Mouse (Mus musculus) liver, adult (tissue): ENCODE data around the gene Hoxc5.

Experiments used
- GATA4 ChIP-seq: IDR thresholded peaks from 2 replicates; pipeline ENCODE4 v1.6.1; 2014; ENCODE audit warnings: mild to moderate bottlenecking, low read length; ENCODE audit not compliant: insufficient replicate concordance

Gene Hoxc5

DNA sequence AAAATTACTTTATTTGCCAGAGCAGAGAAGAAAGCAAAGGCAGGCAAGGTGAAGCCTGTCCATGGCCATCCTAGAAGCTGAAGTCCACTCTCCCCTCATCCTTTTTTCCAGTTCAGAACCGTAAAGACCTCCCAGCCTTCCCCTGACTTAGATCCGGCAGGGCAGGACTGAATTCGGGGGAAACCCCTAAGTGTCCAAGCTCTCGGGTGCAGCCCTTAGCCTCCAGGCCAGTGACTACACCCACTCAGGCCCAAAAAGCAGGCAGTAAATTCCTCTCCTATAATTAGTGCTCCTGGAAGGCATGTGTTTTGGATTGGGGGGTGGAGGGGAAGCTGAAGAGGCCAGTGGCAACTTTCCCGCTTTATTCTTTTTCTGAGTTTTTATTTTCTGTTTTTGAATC, 38.6 kb downstream of the Hoxc5 start:
- TF ChIP-seq GATA4: no peak

DNA sequence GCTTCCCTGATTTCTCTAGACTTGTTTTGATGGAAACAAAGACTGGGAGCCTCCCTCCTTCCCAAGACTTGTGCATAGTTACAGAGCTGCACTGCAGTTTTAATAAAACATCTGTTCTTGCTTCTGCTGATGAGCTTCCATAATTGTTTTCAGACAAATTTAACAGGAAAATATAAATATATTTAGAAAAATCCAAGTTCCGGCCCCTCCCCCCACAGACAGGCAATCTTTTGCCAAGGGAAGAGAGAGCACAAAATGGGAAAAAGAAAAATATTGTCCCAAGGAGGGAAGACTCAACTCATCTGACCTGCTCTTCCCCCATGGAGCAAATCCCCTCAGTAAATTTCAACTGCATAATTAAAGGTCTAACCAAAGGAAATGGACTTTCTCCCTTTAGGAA, 39.1 kb downstream of the Hoxc5 start:
- TF ChIP-seq GATA4: no peak

DNA sequence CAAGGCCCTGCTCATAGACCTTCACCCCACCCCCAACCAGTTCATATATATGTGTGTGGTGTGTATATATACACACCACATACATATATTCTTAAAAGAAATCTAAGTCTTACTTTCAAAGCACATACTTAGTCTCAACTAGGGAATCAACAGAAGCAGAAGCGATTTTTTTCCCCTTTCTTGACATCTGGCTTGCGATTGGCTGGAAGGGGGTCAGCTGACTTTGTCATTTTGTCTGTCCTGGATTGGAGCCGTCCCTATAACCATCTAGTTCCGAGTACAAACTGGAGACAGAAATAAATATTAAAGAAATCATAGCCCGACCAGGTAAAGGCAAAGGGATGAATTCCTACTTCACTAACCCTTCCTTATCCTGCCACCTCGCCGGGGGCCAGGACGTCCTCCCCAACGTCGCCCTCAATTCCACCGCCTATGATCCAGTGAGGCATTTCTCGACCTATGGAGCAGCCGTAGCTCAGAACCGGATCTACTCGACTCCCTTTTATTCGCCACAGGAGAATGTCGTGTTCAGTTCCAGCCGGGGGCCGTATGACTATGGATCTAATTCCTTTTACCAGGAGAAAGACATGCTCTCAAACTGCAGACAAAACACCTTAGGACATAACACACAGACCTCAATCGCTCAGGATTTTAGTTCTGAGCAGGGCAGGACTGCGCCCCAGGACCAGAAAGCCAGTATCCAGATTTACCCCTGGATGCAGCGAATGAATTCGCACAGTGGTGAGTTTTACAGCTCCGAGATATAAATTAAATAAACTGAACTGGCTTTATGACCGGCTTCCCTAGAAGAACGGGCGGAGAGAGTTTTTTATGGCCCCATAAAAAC, 42.2 kb downstream of the Hoxc5 start:
- no peak for TF ChIP-seq GATA4

DNA sequence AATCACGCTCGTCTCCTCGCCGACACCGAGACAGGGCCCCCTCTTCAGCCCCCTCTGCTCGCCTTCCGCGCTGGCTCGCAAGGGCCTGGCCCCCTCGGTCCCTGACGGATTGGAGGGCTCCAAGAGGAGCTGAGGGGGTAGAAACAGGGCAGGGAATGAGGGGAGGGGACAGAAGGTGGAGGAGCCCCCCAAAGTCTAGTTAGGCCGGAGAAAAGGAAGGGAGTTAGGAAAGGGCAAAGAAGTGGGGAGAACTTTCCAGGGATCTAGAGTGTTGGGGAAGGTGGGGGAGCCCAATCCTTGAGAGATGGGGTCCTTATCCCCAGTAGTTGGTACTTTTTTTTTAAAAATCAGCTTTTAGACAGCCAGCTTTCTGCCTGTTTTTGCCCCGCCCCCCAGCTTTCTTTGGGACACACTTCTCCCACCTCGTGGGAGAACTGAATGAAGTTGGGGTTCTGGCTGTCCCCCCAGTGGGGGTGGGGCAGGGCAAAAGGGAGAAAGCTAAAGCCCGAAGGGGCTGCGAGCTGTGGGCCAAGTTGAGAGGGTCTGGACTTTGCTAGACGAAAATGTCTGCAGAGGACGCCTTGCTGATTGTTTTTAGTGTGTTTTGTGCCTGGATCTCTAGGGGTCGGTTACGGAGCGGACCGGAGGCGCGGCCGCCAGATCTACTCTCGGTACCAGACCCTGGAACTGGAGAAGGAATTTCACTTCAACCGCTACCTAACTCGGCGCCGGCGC, 43.0 kb downstream of the Hoxc5 start:
- TF ChIP-seq GATA4: no peak

DNA sequence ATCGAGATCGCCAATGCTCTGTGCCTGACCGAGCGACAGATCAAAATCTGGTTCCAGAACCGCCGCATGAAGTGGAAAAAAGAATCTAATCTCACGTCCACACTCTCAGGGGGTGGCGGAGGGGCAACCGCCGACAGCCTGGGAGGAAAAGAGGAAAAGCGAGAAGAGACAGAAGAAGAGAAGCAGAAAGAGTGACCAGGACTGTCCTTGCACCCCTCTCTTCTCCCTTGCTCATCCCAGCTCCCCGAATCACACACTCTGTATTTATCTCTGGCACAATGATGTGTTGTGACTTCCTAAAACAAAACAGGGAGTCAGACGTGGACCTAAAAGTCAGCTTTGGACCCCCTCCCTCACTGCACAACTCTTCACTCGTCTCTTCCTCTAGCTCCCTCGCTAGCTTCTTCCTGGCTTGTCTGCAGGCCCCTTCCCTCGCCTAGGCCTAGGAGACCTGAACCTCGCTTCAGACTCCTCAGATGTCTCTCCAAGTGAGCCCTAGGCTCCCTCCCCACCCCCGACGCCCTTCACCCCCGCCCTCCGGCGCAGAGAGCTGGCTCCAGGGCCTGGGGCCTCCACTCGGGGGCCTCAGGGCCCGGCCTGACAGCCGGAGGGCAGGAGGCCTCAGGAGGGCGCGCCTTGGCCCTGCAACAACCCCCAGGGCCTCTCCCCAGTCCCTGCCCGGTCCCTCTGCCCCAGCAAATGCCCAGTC, 43.8 kb downstream of the Hoxc5 start:
- no peak for TF ChIP-seq GATA4

DNA sequence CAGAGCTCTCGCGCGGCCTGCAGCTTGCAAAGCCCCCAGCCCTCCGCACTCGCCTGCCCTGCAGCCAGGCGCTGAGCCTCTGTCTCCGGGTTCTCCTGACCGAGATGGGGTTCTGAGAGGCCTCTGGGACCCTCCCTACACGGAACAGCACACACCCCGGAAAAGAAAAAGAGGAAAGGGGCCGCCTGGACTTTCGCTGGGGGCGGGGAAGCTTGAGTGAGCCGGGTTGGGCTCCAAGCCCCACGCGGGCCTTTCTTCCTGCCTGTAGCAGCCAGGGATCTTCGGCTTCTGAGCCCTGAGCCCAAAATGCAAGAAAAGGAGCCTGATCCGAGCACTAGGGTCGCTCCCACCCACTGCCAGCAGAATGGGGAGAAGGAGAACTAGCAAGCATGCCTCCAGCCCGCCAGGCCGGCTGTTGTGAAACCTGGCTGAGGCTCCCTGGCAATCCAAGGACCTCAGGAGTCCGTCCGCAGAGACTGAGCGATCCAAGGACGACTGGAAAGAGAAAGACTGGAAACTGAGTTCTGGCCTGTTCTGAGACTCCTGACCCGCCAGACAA, 44.8 kb downstream of the Hoxc5 start:
- TF ChIP-seq GATA4: no peak

DNA sequence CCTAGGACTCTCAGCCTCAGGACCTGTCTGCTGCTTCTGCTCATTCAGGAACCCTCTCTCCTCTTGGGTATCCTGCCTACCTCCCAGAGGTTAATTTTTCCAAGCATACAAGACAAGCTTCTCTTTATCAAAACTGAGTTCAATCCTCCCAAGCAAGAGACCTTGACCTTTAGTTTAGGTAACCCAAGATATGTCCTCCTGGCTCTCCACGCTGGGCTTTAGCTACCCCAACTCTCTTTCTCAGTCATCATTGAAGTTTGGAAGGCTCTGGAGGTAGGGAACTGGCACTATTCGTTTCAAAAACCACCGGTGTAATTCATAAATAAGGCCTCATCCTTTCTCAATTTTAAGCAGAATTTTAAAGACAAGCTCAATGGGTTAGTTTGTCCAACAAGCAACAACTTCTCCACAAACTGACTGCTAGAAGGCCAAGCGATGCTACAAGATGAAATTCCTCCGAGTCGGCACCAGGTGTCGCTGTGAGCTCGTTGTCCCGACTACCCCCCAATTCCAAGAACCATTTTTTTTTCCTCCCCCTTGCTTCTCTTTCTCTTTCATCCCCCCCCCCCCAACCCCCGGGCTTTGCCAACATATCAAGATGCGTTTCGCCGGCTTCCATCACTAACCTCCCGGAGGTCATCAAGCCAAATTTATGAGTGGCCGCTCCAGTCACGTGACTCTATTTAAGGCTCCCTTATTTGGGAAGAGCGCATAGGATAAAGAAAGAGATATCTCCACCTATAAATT, 46.2 kb downstream of the Hoxc5 start:
- no peak for TF ChIP-seq GATA4

DNA sequence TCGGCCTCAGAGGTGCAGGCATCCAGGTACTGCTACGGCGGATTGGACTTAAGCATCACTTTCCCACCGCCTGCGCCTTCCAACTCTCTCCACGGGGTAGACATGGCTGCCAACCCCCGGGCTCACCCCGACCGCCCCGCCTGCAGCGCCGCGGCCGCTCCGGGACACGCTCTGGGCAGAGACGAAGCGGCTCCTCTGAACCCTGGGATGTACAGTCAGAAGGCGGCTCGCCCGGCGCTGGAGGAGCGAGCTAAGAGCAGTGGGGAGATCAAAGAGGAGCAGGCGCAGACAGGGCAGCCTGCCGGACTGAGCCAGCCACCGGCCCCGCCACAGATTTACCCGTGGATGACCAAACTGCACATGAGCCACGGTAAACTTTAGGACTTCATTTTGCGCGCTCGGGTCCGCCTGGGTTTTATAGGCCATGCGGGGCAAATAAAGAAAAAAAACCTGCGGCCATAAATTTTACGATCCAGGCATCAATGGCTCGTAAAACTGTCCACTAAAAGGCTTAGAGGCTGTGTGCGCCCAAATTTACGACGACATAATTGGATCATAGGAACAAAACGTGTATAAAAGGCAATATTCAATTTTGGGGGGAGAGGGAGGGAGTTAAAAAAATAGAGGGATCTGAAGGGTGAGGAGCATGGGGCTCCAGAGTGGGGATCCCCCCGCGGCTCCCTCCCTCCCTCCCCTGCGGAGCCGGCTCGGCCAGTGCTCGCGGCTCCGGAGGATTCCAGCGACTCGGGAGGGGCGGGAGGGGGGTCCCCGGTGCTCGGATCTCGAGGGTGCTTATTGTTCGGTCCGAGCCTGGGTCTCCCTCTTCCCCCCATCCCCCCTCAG, 47.1 kb downstream of the Hoxc5 start:
- no peak for TF ChIP-seq GATA4

DNA sequence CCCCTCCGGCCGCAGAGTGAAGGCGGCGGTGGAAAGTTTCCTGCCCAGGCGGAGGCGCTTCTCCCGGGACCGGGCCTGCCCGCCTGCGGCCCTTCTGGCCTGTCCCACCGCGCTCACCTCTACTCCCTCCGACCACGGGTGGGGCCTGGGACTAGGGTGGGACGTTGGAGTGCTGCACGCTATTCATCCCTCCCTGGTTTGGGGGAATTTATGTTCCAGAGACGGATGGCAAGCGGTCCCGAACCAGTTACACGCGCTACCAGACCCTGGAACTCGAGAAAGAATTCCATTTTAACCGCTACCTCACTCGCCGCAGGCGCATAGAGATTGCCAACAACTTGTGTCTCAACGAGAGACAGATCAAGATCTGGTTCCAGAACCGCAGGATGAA, 47.8 kb downstream of the Hoxc5 start:
- no peak for TF ChIP-seq GATA4

DNA sequence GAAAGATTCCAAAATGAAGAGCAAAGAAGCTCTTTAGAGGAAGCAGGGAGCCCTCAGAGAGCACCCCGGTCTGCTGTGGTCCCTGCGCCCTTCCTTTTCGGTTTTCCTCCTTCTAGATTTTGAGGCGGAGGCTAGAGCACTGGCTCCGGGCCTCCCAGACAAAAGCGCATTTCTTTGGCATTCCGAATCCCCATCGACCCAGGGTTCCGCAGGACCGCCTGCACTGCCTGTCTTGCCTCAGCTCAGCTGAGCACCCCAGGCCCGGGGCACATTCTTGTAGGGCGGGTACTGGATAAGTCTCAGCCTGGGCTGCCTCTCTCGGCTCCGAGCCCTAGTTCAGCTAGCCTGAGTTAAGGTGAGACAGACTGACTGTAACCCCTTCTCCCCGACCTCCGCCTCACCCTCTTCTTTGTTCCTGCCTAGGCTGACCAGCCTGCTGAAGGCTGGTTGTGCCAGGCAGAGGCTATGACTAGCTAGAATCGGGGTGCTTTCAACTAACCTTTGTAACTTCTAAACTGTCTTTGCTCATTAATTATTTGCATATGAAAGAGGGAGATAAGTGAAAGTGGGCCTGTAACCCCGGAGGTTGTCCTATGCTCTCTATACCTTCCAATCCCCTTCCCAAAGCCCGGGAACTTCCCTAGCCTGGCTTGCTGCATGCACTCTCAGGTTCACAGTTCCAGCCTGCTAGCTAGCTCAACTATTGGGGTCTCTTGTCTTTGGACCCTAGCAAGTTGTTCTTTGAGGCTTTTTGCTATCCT, 48.3 kb downstream of the Hoxc5 start:
- TF ChIP-seq GATA4: no peak

DNA sequence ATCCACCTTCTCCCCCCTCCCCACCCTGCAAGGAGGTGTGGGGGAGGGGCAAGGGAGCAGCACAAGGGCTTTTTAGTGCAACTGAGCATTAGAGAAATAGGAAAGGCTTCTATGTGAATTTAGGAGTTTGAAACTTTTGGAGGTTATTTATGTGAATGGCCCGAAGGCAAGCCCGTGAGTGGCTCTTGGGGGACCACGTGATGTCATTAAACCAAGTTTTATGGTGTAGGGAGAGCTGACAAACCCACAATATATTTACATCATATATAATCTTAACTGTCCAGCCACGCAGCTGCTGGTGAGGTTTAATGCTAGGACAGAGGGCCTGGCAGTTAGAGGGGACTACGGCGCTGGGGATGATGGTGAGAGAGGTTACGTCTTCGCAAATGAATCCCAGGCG, 51.4 kb downstream of the Hoxc5 start, which contains the start of gene Hoxc4:
TSS of gene Hoxc4 (plus strand) at position 299 of the 400 bp plus-strand sequence.
- TF ChIP-seq GATA4: no peak

DNA sequence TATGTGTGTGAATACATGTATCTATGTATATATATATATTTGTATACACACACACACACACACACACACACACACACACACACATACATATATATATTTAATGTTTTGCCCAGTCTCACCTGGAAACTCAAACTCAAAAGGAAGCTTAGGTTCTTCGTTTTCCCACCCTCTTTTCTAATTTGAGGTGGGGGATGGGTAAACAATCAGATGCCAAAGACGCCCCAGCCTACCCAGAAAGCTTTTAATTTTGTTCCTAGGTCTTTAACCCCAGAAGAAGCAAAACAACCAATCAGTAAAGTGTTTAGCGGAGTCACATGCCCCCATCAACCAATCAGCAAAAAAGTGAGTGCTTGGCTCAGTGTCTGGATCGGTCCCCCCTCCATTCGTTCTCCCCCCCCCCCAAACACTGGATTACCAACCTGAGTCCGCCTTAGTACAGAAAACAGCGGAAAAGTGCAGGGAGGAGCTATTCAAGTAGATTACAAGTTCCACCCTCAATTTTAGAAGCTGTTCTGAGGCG, 53.7 kb downstream of the Hoxc5 start:
- no peak for TF ChIP-seq GATA4

DNA sequence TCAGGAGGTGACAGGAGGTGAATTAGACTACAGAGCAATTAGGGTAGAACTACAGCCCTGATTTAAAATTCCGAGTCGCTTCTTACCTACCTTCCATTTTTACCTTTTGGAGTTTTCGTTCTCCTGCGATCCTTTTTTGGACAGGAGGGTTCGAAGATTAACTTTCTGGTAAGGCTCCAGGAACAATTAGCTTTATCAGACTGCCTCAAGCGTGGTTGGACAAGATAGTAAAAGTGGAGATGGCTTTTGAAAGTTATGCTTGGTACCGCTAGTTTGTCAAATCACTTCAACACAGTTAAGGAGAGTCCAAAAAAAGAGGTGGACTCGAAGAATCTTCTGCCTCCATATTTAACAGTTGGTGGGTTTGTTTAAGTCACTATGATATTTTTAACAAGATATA, 54.3 kb downstream of the Hoxc5 start:
- TF ChIP-seq GATA4: no peak

DNA sequence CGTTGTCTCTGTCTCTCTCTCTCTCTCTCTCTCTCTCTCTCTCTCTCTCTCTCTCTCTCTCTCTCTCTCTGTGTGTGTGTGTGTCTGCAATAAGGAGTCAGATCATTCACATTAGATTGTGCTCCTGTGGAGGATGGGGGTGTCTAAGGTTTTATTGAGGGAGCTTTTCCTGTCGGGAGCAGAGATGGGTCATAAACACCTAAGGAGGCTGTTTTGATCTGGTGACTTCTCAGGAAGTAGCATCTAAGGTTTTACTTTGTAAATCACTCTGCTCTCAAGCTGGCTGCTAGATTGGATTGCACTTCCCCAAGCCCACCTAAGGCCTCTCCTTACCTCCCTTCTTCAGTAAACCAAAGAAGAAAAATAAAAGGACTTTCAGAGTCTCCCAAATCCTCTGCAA, 56.9 kb downstream of the Hoxc5 start:
- TF ChIP-seq GATA4: no peak
